Mouse (Mus musculus) ES-Bruce4 (cell line): Measurements from ENCODE around the gene Metap1d.

Experiments used
- CTCF ChIP-seq: IDR thresholded peaks from one replicate; pipeline ENCODE4 v1.8.1; 2011; ENCODE audit warnings: low read depth, low read length
- EP300 ChIP-seq: IDR thresholded peaks from 2 replicates; pipeline ENCODE4 v1.6.1; 2011; ENCODE audit warnings: low read depth, low read length; ENCODE audit not compliant: insufficient read depth

DNA sequence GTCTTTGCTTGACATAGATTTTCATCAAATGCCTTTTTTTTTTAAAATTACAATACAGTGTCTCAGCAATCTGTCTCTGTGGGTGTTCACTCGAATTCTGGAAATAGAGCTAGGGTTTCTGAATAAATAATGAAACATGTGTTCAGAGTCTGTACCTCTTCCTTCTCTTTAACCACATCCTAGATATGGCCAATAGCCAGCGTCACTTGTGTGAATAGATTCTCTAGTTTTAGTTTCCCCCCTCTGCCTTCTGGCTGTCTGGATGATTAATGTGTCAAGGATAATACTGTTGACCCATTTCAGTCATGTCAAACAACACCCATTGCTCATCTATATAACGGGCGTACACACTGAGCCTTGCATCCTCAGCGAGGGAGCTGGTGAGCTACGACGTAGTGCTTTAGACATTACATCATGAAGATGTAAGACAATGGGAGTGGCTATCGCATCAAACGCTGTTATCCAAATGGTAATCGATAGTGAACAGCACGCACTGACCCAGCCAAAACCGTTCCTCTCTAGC is 40.1 kb downstream of the Metap1d start:
- no peak for TF ChIP-seq CTCF
- no peak for TF ChIP-seq EP300
